Mouse (Mus musculus) midbrain, embryonic 10.5 days (tissue): ENCODE data around the gene Mmp24. TPM values are rescaled to one million over a fixed set of nuclear protein-coding genes. Genes with fewer than 3 reads are reported as not detected.

Source experiments
- DNase-seq: peaks from one replicate; pipeline ENCODE4 v3.0.0-alpha.2; 2017; ENCODE audit warnings: low spot score
- H3K27ac ChIP-seq: fragments of 300-500 bp; sonication (generic); replicated peaks from 2 replicates; pipeline ENCODE4 v1.5.1; 2016; ENCODE audit warnings: mild to moderate bottlenecking
- H3K27me3 ChIP-seq: fragments of 300-500 bp; sonication (generic); 2 replicates; pipeline ENCODE4 v1.6.1; 2016; ENCODE audit warnings: low read depth, mild to moderate bottlenecking; ENCODE audit not compliant: poor library complexity, severe bottlenecking
- H3K36me3 ChIP-seq: fragments of 300-500 bp; sonication (generic); 2 replicates; pipeline ENCODE4 v1.6.1; 2016; ENCODE audit warnings: mild to moderate bottlenecking, moderate library complexity
- H3K4me1 ChIP-seq: fragments of 300-500 bp; sonication (generic); 2 replicates; pipeline ENCODE4 v1.6.1; 2016
- H3K4me3 ChIP-seq: fragments of 300-500 bp; sonication (generic); 2 replicates; pipeline ENCODE4 v1.5.1; 2016; ENCODE audit warnings: mild to moderate bottlenecking, moderate library complexity
- H3K9me3 ChIP-seq: fragments of 300-500 bp; sonication (generic); replicated peaks from 2 replicates; pipeline ENCODE4 v1.6.1; 2016; ENCODE audit warnings: mild to moderate bottlenecking
- WGBS: fragments of 180-500 bp; shearing (Covaris S2); methylation state at CpG from one replicate; pipeline ENCODE4 v1.1.7; 2016; 5-methylcytosine and 5-hydroxymethylcytosine counted together
- polyA plus RNA-seq: library from polyadenylated mRNA; unstranded; fragments of >200 nt; fragmentation: Nextera tagmentation; extraction: Ambion mirVana; gene quantifications from 2 replicates; pipeline ENCODE4 v1.2.1, GENCODE M21; 2016

Mmp24 gene
- polyA plus RNA-seq, 1 experiment from 2014 or later = 0.49 TPM

DNA sequence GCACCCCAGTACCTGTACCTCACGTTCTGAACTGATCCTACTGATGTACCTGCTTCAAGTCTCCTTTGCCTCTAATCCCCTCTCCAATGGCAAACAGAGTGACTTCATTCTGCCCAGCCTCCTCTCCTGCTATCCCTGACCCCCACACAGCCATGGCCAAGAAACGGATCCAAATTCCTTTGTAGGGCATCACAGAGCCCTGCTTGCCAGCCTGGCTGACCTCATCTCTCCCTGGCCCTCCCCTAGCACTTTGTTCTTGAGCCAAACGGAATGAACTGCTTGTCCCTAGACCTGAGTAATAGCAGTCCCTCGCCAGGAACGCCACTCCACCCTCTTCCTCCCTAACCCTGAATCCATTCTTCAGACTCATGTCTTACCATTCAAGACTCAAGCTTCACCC lies 31.4 kb downstream of the Mmp24 start:
- Histone ChIP-seq H3K4me1 (no peaks in the 10 kb centered on the region), H3K4me3 (no peak overlapping the region), H3K9me3 (no peaks in the 10 kb centered on the region), H3K27ac (no peak overlapping the region), H3K36me3 (no peaks in the 10 kb centered on the region), H3K27me3 (no peaks in the 10 kb centered on the region)
- no peak for DNase-seq
- WGBS = 82% methylated on average over 5 of the region's 5 CpGs

DNA sequence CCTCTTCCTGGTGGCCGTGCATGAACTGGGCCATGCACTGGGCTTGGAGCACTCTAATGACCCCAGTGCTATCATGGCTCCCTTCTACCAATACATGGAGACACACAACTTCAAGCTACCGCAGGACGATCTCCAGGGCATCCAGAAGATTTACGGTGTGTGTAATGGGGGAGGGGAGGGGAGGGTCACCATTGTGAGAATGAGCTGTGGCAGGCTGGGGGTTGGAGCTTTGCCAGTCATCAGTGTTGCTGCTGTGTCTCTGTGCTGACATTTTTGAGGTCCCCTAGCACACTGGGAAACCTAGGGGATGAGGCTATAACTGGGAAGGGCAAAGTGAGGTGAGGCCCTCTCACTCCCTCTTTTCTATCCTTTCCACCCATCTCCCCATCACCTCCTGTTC lies 32.3 kb downstream of the Mmp24 start:
- H3K27ac ChIP-seq = no peak overlapping the region
- no peak overlapping the region for H3K4me3 ChIP-seq
- H3K27me3 ChIP-seq = no peaks in the 10 kb centered on the region
- no peak for DNase-seq
- 85% methylated on average over 4 of the region's 4 CpGs for WGBS
- H3K36me3 ChIP-seq = no peaks in the 10 kb centered on the region
- no peaks in the 10 kb centered on the region for H3K9me3 ChIP-seq
- no peaks in the 10 kb centered on the region for H3K4me1 ChIP-seq

DNA sequence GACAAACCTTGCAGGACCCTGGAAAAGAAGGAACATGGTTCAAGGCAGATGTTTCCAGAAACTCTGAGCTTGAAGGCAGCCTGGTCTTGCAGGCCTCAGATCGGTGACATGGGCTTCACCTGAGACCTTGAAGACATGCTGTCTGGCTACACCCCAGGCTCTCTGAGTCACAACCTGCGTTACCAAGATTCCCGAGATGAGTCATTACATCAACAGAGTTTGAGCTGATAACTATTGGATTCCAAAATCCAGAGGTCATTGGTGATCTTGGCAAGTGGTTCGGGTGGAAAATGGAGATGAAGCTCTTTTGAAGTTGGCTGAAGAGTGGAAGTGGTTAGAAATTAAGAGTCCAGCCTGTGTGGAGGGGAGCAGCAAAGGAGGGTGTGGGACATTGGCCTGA lies 34.5 kb downstream of the Mmp24 start:
- Histone ChIP-seq H3K4me3 (no peak overlapping the region), H3K36me3 (no peaks in the 10 kb centered on the region), H3K4me1 (no peaks in the 10 kb centered on the region), H3K27ac (no peak overlapping the region), H3K9me3 (no peaks in the 10 kb centered on the region), H3K27me3 (no peaks in the 10 kb centered on the region)
- WGBS = 92% methylated on average over 4 of the region's 4 CpGs
- DNase-seq = no peak

DNA sequence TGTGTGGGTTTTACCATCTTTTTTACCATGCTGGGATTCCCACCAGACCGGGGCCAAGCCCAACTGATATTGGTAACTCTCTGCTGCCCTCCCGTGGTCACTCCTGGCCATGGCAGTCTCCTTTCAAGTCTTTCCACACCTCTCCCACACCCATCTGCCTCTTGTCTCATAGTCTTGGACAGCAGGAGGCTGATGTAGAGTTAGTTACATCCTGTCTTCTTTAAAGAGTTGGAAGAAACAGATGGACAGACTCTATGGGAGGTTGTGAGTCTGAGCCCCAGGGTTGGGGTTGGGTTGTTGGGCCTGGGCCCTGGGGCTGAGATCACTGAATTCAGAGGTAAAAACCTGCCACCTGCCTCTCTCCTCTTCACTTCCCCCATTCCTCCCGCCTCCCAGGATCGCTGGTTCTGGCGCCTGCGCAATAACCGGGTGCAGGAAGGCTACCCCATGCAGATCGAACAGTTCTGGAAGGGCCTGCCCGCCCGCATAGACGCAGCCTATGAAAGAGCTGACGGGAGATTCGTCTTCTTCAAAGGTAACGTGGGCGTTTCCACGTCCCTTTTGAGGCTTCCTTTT lies 36.8 kb downstream of the Mmp24 start:
- WGBS = 44% methylated on average over 16 of the region's 16 CpGs
- Histone ChIP-seq H3K4me1 (no peaks in the 10 kb centered on the region), H3K9me3 (no peaks in the 10 kb centered on the region), H3K4me3 (no peak overlapping the region), H3K27me3 (0 out of 2 replicates have a peak, but pooled peaks cover 6% of the 10 kb centered on the region), H3K36me3 (no peaks in the 10 kb centered on the region; the same call in 1 of the 2 replicates), H3K27ac (no peak overlapping the region)
- peak; percentile 77 for DNase-seq

DNA sequence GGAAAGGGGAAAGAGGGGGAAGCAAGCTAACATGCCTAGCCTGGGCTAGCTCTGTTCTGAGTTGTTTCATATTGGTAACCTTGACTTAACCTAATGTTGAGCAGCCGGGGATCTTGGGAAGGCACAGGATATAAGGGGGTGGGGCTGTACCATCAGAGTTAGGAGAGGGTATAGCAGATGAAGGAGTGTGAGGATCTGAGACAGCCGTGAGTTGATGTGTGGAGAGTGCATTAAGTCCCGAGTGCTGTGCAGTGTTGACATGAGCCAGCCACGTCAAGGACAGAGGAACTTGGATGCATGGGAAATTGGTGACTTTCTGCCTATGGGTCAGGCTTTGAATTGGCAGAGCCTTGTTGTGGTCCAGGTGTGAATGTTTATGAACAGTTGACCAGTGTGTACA lies 37.5 kb downstream of the Mmp24 start:
- no peak for DNase-seq
- Histone ChIP-seq H3K9me3 (no peaks in the 10 kb centered on the region), H3K27ac (no peak overlapping the region), H3K4me3 (no peak overlapping the region), H3K4me1 (peaks cover under 1% of the 10 kb centered on the region; the same call in 1 of the 2 replicates), H3K36me3 (no peaks in the 10 kb centered on the region; the same call in 1 of the 2 replicates), H3K27me3 (0 out of 2 replicates have a peak, but pooled peaks cover 6% of the 10 kb centered on the region)
- 84% methylated on average over 4 of the region's 4 CpGs for WGBS

DNA sequence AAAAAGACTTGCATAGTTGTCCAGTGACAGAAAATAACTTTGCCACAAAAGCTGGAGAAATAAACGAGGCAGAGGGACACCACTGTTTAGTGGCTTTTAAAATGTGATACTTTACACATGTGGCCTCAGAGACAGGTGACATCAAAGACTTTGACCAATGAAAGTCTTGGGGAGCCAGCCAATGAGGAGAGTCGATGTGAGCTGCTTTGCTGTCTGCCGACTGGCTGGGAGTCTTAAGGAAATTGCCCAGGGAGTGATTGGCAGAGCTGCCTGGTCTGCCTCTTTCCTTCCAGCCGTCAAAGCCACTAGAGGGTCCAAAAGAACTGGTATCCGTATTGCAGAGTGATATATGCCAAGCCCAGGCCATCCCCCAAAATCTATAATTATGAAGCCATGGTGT lies 39.7 kb downstream of the Mmp24 start:
- Histone ChIP-seq H3K36me3 (peaks cover 8% of the 10 kb centered on the region), H3K9me3 (no peaks in the 10 kb centered on the region), H3K4me3 (no peak overlapping the region), H3K27ac (no peak overlapping the region), H3K4me1 (peaks cover 22% of the 10 kb centered on the region), H3K27me3 (0 out of 2 replicates have a peak, but pooled peaks cover 6% of the 10 kb centered on the region)
- DNase-seq = no peak
- 36% methylated on average over 5 of the region's 5 CpGs for WGBS

DNA sequence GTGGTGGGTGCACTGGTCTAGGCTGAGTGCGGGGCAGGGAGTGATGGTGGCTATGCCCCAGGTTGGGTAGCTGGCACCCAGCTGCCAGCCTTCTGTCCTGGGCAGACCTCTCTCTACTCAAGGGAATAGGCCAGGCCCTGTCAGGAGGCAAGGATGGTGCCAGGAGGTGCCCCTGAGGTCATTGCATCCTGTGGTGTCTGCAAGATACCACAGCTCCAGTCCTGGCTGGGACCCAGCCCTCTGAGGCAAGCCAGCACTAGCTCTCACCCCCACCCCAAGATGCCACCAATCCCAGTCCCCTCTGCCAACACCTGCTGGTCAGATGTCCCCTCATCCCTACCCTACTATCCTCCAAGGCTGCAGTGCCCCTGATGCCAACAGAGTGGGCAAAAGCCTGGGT lies 41.0 kb downstream of the Mmp24 start:
- WGBS = 100% methylated on average over 1 of the region's 1 CpGs
- H3K27me3 ChIP-seq = 0 out of 2 replicates have a peak, but pooled peaks cover 6% of the 10 kb centered on the region
- H3K4me3 ChIP-seq = no peak overlapping the region
- no peak for DNase-seq
- peaks cover 22% of the 10 kb centered on the region for H3K36me3 ChIP-seq
- no peak overlapping the region for H3K27ac ChIP-seq
- peaks cover 22% of the 10 kb centered on the region for H3K4me1 ChIP-seq
- H3K9me3 ChIP-seq = no peaks in the 10 kb centered on the region

DNA sequence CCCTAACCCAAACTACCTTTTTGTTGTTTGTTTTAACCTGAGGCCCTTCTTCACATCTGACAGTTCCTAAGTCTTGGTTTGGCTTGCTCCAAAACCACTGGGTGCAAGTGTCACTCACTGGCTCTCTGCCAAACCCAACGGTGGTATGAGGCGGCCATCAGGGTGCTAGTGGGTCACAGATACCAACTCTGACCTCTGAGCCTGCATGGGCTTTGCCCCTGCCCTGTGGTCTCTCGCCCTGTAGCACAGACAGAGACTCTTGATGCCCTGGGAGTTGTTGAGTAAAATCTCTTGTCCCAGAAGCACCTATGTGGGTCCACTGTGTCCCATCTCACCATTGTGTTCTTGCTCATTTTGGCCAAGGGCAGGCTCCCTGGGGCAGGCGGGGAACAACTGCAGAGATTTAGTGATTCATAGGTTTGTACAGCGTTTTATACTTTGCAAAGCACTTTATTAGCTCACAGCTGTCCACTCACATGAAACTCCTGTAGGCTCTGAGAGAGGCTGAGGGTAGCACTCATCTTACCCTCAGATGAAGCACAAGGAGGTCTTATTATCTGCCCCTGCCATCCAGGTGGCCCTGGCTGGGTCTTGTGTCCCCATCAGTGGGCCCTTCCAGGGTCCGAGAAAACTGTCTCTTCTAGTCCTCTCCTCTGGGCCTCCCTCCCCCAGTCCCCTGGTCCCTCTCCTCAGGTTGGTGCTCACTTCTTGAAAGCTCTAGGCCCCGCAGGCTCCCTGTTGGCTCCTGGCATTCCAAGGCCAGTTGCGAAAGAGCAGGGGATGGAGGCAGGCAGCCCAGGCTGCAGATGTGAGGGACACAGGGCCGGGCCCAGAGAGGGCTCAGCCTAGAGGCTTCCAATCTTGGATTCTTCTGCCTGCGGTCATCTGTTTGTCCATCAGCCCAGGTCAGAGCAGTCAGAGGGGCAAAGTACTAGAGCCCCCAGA lies 42.4 kb downstream of the Mmp24 start:
- H3K27ac ChIP-seq = no peak overlapping the region
- H3K4me3 ChIP-seq = peak overlapping the region; percentile 68; the same call in 1 of the 2 replicates
- H3K27me3 ChIP-seq = 0 out of 2 replicates have a peak, but pooled peaks cover 6% of the 10 kb centered on the region
- H3K4me1 ChIP-seq = peaks cover 22% of the 10 kb centered on the region
- 74% methylated on average over 10 of the region's 10 CpGs for WGBS
- no peaks in the 10 kb centered on the region for H3K9me3 ChIP-seq
- no peak for DNase-seq
- H3K36me3 ChIP-seq = peaks cover 34% of the 10 kb centered on the region

DNA sequence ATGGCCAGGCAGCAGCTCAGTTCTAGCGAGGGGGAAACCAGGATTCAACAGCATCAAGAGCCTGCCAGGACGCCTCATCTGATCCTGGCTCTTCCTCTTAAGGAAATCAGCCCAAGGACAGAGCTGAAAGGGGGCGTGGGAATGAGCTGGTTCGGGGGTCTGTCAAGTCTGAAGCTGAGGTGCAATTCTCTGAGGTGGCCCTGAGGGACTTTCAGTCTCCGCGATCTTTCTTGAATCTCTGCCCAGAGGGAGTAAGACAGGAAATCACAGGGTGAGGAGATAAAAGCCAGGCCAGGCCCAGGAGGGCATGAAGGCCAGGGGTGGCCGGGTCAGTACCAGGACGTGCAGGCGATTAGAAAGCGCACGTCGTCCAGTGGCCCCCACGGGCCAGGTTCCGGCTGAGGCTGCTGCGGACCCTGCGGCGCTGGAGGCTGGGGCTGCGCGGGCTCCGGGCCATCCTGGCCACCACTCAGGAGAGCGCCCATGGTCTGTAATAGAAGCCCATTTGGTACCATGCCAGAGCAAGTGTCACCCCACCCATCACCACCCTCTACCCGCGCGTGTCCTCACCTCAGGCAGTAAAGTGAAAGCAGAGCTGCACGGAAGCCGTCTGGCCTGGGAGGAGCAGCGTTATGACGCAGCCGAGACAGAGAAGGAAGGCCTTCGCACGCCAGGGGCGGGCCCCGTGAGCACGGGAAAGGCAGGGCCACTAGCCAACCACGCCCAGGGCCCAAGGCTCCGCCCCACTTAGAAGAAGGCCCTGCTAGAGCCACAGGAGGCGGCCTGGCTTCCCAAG lies 43.7 kb downstream of the Mmp24 start:
- WGBS = 4% methylated on average over 37 of the region's 37 CpGs
- peak overlapping the region; percentile 83 for H3K27ac ChIP-seq
- H3K4me1 ChIP-seq = peaks cover 22% of the 10 kb centered on the region
- peaks cover 47% of the 10 kb centered on the region for H3K36me3 ChIP-seq
- H3K4me3 ChIP-seq = peak overlapping the region; percentile 68
- no peaks in the 10 kb centered on the region for H3K9me3 ChIP-seq
- 0 out of 2 replicates have a peak, but pooled peaks cover 6% of the 10 kb centered on the region for H3K27me3 ChIP-seq
- peak; percentile 90 for DNase-seq

DNA sequence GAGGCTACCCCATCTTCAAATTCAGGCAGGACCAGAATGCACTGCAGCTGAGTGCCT lies 44.1 kb downstream of the Mmp24 start, which contains the start of gene BC029722:
Gene BC029722, minus strand, starts transcription at position 35 of the 57 bp plus-strand sequence.
- no peaks in the 10 kb centered on the region for H3K9me3 ChIP-seq
- no peak for DNase-seq
- H3K27ac ChIP-seq = peak within 1 kb of the TSS; percentile 83
- H3K27me3 ChIP-seq = 0 out of 2 replicates have a peak, but pooled peaks cover 6% of the 10 kb centered on the region
- peaks cover 51% of the 10 kb centered on the region for H3K36me3 ChIP-seq
- peaks cover 22% of the 10 kb centered on the region for H3K4me1 ChIP-seq
- H3K4me3 ChIP-seq = peak within 1 kb of the TSS; percentile 68

DNA sequence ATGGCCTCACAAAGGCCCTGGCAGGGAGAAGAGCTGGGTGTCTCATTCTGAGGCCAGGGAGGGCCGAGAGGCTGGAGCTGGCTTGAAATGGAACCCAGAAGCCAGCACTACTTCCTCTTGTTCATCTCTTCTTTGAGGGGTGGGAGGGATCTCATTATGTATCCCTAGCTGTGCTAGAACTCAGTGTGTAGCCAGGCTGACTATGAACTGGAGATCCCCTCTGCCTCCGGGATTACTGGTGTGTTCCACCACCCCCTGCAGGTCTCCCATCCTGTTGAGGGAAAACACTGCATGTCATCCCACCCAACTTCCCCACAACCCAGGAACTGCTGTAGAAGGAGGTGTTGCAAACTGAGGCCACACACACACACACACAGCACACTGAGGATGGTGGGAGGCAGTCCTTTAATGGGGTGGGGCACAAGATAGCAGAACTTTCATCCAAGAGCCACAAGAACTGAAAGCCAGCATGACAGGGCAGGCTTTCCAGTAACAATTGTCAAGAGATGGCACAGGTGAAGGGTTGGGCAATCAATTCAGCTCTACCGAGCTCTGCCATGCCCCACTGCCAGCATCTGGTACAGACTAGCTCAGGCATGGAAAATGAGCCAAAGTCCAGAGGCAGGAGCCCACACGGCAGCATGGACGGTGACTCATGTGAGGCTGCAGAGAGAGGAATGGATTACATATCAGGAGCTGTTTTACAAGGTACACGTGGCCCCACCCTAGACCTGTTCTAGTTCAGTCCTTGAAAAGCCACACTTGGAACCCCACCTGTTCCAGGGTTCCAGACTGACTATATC lies 44.5 kb downstream of the Mmp24 start:
- no peak for DNase-seq
- Histone ChIP-seq H3K4me1 (peaks cover 22% of the 10 kb centered on the region), H3K27me3 (0 out of 2 replicates have a peak, but pooled peaks cover 6% of the 10 kb centered on the region), H3K27ac (peak overlapping the region; percentile 83), H3K36me3 (peaks cover 51% of the 10 kb centered on the region), H3K9me3 (no peaks in the 10 kb centered on the region), H3K4me3 (peak overlapping the region; percentile 68)
- WGBS = 70% methylated on average over 6 of the region's 6 CpGs

DNA sequence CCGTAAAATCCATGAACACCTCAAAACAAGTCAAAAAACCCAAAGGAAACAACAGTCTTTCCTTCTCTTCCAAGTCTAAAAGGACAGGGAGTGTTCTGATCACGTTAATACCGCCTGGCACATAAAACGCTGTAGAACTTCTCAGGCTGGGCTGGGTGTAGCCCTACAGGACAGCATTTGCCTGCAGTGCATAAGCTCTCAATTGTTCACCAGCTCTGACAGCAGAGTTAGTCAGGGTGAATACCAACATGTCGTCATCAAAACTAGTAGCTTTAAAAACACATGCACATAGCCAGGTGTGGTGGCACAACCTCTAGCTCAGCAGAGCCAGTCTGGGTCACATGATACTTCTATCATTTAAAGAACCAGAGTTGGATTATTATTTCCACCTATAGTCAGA lies 45.6 kb downstream of the Mmp24 start:
- H3K36me3 ChIP-seq = peaks cover 56% of the 10 kb centered on the region
- no peak for DNase-seq
- 0 out of 2 replicates have a peak, but pooled peaks cover 2% of the 10 kb centered on the region for H3K27me3 ChIP-seq
- WGBS = 89% methylated on average over 5 of the region's 5 CpGs
- no peak overlapping the region for H3K4me3 ChIP-seq
- peaks cover 30% of the 10 kb centered on the region for H3K4me1 ChIP-seq
- H3K9me3 ChIP-seq = no peaks in the 10 kb centered on the region
- no peak overlapping the region for H3K27ac ChIP-seq
